Mouse (Mus musculus) neural tube, embryonic 14.5 days (tissue): ENCODE data around the gene Tmem121b. TPM values are rescaled to one million over a fixed set of nuclear protein-coding genes. Genes with fewer than 3 reads are reported as not detected.
A peak's percentile ranks its signal among the peaks of the same experiment; 100 is the strongest.

Experiments used
- ATAC-seq: fragments of 200-750 bp; cut with Nextera tagmentation; 2 replicates; pipeline ENCODE4 v1.8.0; 2017; ENCODE audit warnings: low read depth, mild to moderate bottlenecking, moderate TSS enrichment, moderate library complexity
- H3K27ac ChIP-seq: fragments of 300-500 bp; sonication (generic); 2 replicates; pipeline ENCODE4 v1.5.1; 2014; ENCODE audit warnings: low read depth, mild to moderate bottlenecking, control low read depth, low read length, moderate library complexity, mixed read lengths
- H3K27me3 ChIP-seq: fragments of 300-500 bp; sonication (generic); 2 replicates; pipeline ENCODE4 v1.6.1; 2014; ENCODE audit warnings: low read length; ENCODE audit not compliant: control insufficient read depth, insufficient read depth
- H3K36me3 ChIP-seq: fragments of 300-500 bp; sonication (generic); 2 replicates; pipeline ENCODE4 v1.6.1; 2014; ENCODE audit warnings: low read length, mixed read lengths; ENCODE audit not compliant: control insufficient read depth, insufficient read depth
- H3K4me1 ChIP-seq: fragments of 300-500 bp; sonication (generic); 2 replicates; pipeline ENCODE4 v1.6.1; 2014; ENCODE audit warnings: low read length; ENCODE audit not compliant: control insufficient read depth, insufficient read depth
- H3K4me2 ChIP-seq: fragments of 300-500 bp; sonication (generic); 2 replicates; pipeline ENCODE4 v1.6.1; 2014; ENCODE audit warnings: mild to moderate bottlenecking, low read depth, low read length, control low read depth
- H3K4me3 ChIP-seq: fragments of 300-500 bp; sonication (generic); 2 replicates; pipeline ENCODE4 v1.5.1; 2014; ENCODE audit warnings: low read depth, low read length, control low read depth, mixed read lengths
- H3K9ac ChIP-seq: fragments of 300-500 bp; sonication (generic); replicated peaks from 2 replicates; pipeline ENCODE4 v1.6.1; 2014; ENCODE audit warnings: low read depth, mild to moderate bottlenecking, control low read depth, low read length, mixed read lengths
- H3K9me3 ChIP-seq: fragments of 300-500 bp; sonication (generic); 2 replicates; pipeline ENCODE4 v1.6.1; 2016; ENCODE audit warnings: low read length; ENCODE audit not compliant: control insufficient read depth
- WGBS: fragments of 180-500 bp; shearing (Covaris S2); extraction: QIAGEN DNeasy Blood & Tissue Kit; methylation state at CpG from one replicate; pipeline ENCODE4 v1.1.7; 2014; 5-methylcytosine and 5-hydroxymethylcytosine counted together
- polyA plus RNA-seq: library from polyadenylated mRNA; unstranded; fragments of >200 nt; fragmentation: Nextera tagmentation; extraction: Ambion mirVana; gene quantifications from 2 replicates; pipeline ENCODE4 v1.2.1, GENCODE M21; 2014

The Tmem121b gene
- polyA plus RNA-seq, 1 experiment from 2014 or later: 3.3 TPM

DNA sequence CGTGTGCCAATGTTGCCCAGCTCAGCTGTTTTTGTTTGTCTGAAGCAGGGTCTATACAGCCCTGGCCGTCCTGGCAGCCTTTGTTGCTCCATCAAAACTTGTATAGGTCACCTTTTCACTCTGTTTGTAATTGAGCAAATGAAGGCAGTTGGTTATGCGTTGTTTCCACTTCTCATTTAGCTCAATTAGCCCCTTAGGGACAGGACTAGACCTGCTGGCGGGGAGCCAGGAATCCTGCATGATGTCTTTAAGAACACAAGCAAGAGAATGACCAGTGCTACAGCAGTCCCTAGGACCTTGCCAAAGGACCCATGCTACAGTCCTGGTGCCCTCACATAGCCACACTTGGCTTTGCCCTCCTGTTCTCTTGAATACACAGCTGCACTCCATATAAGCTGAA lies 11.9 kb upstream of the Tmem121b start:
- Histone ChIP-seq H3K4me3 (no peak overlapping the region), H3K9ac (no peak overlapping the region)
- no peak for ATAC-seq

DNA sequence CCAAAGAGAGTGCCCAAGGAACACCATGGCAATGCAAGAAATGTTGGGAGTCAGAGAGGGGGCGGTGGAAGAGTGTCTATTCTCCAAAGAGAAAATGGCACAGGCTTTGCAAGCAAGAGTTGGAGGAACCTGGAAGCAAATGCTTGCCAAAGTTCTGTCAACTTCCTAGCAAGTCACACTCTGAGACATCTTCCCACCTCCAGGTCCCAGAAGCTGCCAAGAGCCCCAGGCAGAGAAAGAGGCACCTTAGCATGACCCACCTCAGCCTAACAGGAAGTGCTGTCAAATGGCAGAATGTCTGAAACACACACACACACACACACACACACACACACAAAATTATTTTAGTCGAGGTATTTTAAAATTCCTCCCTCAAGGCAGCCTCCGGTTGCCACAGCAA lies 10.4 kb upstream of the Tmem121b start:
- no peaks in the 10 kb centered on the region for H3K9me3 ChIP-seq
- no peaks in the 10 kb centered on the region for H3K4me1 ChIP-seq
- 81% methylated on average over 3 of the region's 3 CpGs for WGBS
- H3K27me3 ChIP-seq: no peaks in the 10 kb centered on the region
- no peak overlapping the region for H3K4me3 ChIP-seq
- 0 out of 2 replicates have a peak, but pooled peaks cover 1% of the 10 kb centered on the region for H3K36me3 ChIP-seq
- ATAC-seq: no peak
- no peak overlapping the region for H3K9ac ChIP-seq
- H3K27ac ChIP-seq: no peak overlapping the region
- H3K4me2 ChIP-seq: no peak overlapping the region

More for the DNA sequence above, 11.9 kb upstream of the Tmem121b start:
- H3K27me3 ChIP-seq: no peaks in the 10 kb centered on the region
- no peaks in the 10 kb centered on the region for H3K9me3 ChIP-seq
- no peak overlapping the region for H3K27ac ChIP-seq
- no peak overlapping the region for H3K4me2 ChIP-seq
- H3K36me3 ChIP-seq: peaks cover 15% of the 10 kb centered on the region; the same call in 1 of the 2 replicates
- no peaks in the 10 kb centered on the region for H3K4me1 ChIP-seq
- WGBS: 54% methylated on average over 4 of the region's 4 CpGs

DNA sequence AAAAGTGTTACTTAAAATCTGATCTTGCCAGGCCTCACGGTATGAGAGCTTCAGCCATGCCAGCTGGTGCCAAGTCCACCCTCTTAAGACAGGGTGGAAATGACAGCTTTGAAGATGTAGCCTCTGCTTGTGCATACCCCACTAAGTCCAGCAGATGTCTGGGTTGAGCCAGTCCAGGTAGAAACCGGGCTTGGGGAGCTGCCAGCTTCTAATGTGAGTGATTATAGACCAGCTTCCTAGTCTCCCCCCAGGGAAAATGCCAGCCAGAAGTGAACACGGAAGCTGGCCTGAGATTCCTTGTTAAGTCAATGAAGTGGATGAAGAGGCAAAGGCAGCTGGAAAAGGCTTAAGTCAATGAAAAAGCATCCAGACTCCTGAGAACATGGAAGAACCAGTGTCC lies 2.9 kb upstream of the Tmem121b start:
- Histone ChIP-seq H3K27me3 (no peaks in the 10 kb centered on the region), H3K4me1 (peaks cover 13% of the 10 kb centered on the region), H3K27ac (no peak overlapping the region), H3K9ac (no peak overlapping the region), H3K4me3 (no peak overlapping the region), H3K4me2 (no peak overlapping the region), H3K9me3 (no peaks in the 10 kb centered on the region), H3K36me3 (no peaks in the 10 kb centered on the region)
- no peak for ATAC-seq
- 29% methylated on average over 3 of the region's 3 CpGs for WGBS

DNA sequence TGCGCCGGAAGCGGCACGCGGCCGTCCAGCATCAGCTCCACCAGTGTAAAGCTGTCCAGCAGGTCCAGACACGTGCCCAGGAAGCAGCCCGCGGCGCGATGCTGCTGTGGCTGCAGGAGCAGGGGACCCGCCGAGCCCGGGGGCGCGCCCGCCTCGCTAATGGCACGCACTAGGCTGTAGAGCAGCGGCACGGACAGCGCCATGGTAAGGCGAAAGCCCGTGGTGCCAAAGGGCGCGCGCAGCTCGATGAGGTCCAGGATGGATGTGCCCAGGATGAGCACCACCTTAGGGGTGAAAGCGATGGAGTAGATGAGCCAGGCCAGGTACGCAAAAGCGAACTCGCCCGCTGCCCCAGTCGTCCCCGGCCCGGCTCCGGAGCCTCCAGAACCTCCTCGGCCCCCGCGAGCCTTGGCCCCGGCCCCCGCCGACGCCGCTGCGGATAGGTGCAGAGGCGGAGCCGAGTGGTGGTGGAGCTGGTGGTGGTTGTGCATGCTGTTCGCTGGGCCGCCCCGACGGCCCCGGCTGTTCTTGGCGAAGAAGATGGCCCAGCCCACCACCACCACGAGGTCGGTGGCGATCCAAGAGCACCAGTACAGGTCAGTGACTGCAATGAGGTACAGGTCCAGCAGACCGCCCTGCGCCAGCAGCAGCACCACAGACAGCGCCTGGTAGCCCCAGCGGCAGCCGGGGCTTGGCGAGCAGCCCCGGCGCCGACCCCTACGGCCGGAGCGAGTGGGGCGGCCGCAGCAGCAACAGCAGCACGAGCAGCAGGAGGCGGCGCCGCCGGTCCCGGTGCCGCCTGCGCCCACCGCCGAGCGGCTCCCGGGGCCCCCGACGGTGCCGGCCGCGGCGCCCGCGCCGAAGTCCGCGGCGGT lies 871 bp downstream of the Tmem121b start:
- Histone ChIP-seq H3K4me3 (peak overlapping the region; percentile 73), H3K9me3 (no peaks in the 10 kb centered on the region), H3K4me1 (peaks cover 39% of the 10 kb centered on the region), H3K27ac (peak overlapping the region; percentile 96), H3K4me2 (peak overlapping the region; percentile 78), H3K36me3 (no peaks in the 10 kb centered on the region), H3K9ac (peak overlapping the region; percentile 91), H3K27me3 (no peaks in the 10 kb centered on the region)
- WGBS: under 1% methylated on average over 69 of the region's 95 CpGs
- ATAC-seq: peak; percentile 10

DNA sequence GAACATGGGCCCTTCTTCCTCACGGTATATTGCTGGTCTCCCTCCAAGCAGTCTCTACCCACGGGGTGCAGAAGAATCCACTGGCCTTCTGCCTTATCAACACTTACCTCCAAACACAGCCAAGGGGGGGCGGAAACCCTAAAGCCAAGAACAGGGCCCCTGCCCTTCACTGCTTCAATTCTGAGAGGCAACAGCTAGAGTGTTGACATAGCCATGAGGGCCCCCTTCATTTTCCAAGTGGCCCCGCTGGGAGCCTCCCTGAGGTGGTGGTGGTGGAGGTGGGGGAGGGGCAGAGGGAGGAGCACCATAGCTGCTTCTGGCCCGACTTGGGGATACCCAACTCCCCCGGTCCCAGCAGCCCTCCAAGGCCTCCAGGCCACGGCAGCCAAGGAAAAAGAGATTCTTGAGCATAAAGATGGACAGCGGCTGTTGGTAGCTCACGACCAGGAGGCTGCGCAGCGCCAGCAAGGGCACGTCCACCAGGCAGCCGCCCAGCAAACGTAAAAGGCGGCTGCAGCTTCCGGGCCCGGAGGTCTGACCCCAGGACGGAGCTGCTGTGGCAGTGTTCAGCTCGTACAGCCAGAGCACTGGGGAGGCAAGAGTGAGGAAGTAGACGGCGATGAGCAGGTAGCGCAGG lies 1.6 kb downstream of the Tmem121b start:
- no peak for ATAC-seq
- peak overlapping the region; percentile 78 for H3K4me2 ChIP-seq
- no peak overlapping the region for H3K27ac ChIP-seq
- H3K4me1 ChIP-seq: peaks cover 39% of the 10 kb centered on the region
- peak overlapping the region; percentile 73 for H3K4me3 ChIP-seq
- H3K36me3 ChIP-seq: no peaks in the 10 kb centered on the region
- H3K9me3 ChIP-seq: no peaks in the 10 kb centered on the region
- WGBS: 9% methylated on average over 22 of the region's 22 CpGs
- H3K9ac ChIP-seq: peak overlapping the region; percentile 91
- no peaks in the 10 kb centered on the region for H3K27me3 ChIP-seq

DNA sequence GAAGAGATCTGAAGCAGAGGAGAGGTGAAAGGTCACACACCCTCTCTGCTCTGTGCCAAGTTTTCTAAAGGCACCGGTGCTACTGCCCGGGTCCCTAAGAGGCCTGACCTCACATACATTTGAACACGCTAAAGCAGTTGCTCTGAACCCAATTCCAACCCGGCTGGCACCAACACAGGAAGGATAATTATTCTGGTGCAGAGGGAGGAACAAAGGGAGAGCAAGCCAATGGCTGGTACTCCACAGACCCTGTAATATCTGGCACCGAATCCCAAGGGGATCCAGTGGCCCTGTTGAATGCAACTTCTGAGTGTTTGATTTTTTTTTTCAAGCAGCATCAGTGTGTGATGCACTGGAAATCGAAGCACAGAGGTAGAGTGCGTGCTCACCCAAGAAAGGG lies 2.5 kb downstream of the Tmem121b start:
- ATAC-seq: no peak
- no peaks in the 10 kb centered on the region for H3K36me3 ChIP-seq
- WGBS: 38% methylated on average over 7 of the region's 7 CpGs

DNA sequence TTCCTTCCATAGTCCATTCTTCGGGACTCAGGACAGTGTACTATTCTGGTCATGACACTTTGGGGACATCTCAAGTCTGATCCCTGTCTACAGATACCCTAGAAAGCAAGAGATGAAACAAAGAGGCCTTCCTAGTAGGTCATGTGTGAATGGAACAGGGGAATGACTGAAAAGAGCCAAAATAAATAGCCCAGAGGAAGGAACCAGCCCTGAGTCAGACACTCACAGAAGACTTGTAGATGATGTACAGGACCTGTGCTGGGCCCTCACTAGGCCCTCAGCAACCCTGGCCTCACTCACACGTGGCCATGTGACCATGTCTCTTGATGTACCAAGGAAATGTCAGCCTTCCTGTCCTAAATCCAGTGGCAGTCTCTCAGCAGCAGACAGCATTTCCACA lies 4.1 kb downstream of the Tmem121b start:
- WGBS: 71% methylated on average over 2 of the region's 2 CpGs
- no peaks in the 10 kb centered on the region for H3K9me3 ChIP-seq
- no peak overlapping the region for H3K27ac ChIP-seq
- H3K27me3 ChIP-seq: no peaks in the 10 kb centered on the region
- peaks cover 37% of the 10 kb centered on the region for H3K4me1 ChIP-seq
- no peak overlapping the region for H3K4me3 ChIP-seq
- ATAC-seq: no peak
- no peak overlapping the region for H3K9ac ChIP-seq
- no peak overlapping the region; the same call in 1 of the 2 replicates for H3K4me2 ChIP-seq
- H3K36me3 ChIP-seq: no peaks in the 10 kb centered on the region

More for the DNA sequence above, 2.5 kb downstream of the Tmem121b start:
- Histone ChIP-seq H3K27me3 (no peaks in the 10 kb centered on the region), H3K4me2 (peak overlapping the region; percentile 78), H3K27ac (no peak overlapping the region), H3K9ac (no peak overlapping the region; the same call in 1 of the 2 replicates), H3K4me1 (peaks cover 39% of the 10 kb centered on the region), H3K4me3 (peak overlapping the region; percentile 73), H3K9me3 (no peaks in the 10 kb centered on the region)

DNA sequence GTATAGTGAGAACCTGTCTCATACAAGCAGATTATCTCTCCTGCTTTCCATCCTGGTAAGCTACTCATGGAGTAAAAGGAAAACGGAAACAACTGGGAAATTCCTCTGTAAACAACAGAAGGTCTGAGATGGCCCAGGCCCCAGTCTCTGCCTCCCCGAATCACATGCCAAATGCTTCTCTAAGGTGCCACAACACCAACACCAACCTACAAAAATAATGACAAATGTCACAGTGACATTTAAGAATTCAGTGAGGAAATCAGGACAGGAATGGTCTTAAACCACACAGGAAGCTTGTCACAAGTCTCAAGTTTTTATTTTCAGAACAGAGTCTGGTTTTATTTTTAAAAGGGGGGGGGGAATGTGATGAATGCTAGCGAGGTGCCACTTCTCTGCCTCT lies 5.0 kb downstream of the Tmem121b start:
- H3K36me3 ChIP-seq: no peaks in the 10 kb centered on the region
- no peak for ATAC-seq
- H3K27me3 ChIP-seq: no peaks in the 10 kb centered on the region
- peaks cover 35% of the 10 kb centered on the region for H3K4me1 ChIP-seq
- no peak overlapping the region for H3K4me2 ChIP-seq
- H3K27ac ChIP-seq: no peak overlapping the region
- H3K4me3 ChIP-seq: no peak overlapping the region
- 88% methylated on average over 3 of the region's 3 CpGs for WGBS
- H3K9ac ChIP-seq: no peak overlapping the region
- H3K9me3 ChIP-seq: no peaks in the 10 kb centered on the region

DNA sequence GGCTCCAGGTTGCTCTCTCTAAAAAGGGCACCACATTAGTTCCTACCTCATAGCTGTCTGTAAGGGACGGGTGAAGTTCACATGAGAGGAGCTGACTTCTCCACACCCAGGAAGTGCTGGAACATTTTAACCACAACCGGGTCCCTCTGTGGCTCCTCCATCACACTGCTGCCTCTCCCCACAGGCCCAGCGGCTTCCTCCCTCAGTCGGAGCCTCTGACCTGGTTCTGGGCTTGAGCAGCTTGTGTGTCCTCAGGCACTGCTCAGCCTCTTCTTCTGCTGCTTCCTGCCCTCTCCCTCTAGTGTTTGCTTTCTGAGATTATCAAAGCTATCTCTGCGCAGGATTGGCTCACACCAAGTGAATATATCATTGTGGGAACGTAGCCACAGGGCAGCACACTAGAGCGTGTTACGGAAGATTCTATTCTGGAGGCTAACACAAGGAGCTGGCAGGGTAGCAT lies 7.5 kb downstream of the Tmem121b start:
- H3K27ac ChIP-seq: no peak overlapping the region
- H3K4me1 ChIP-seq: peaks cover 21% of the 10 kb centered on the region
- no peaks in the 10 kb centered on the region for H3K9me3 ChIP-seq
- no peak overlapping the region for H3K9ac ChIP-seq
- H3K4me2 ChIP-seq: no peak overlapping the region
- no peak for ATAC-seq
- no peaks in the 10 kb centered on the region for H3K36me3 ChIP-seq
- 64% methylated on average over 8 of the region's 8 CpGs for WGBS
- H3K4me3 ChIP-seq: no peak overlapping the region
- no peaks in the 10 kb centered on the region for H3K27me3 ChIP-seq
